Mouse (Mus musculus): ENCODE measurements around the gene Ccdc85b.

Gene Ccdc85b

DNA sequence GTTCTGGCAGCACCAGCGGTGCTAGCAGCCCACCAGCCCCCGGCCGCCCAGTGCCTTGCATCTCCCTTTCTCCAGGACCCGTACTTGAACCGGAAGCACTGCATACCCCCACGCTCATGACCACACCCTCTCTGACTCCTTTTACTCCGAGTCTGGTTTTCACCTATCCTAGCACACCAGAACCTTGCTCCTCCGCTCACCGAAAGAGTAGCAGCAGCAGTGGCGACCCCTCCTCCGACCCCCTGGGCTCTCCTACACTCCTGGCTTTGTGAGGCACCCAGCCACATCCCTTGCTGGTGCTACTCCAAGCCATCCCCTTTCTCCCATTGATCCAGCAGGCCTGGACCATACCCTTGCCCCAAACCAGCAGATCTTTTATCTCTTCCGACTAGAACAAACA, 2.7 kb downstream of the Ccdc85b start:
- no peak for DNase-seq

DNA sequence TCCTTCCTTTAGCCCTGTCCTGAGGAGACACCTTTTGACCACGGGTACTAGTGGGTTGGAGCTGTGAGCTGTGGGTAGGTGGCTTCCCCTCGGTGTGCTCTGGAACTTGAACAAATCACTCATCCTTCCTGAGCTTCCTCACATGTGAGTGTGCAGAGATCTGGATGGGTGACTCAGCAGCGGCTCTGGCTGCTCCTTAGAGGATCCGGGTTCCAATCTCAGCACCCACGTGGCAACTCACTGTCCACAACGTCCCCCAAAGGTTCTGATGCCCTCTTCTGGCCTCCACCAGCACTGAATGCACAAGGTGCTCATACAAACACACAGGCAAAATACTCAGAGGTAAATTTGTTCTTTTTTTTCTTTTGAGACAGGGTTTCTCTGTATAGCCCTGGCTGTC, 5.9 kb downstream of the Ccdc85b start:
- DNase-seq: no peak

DNA sequence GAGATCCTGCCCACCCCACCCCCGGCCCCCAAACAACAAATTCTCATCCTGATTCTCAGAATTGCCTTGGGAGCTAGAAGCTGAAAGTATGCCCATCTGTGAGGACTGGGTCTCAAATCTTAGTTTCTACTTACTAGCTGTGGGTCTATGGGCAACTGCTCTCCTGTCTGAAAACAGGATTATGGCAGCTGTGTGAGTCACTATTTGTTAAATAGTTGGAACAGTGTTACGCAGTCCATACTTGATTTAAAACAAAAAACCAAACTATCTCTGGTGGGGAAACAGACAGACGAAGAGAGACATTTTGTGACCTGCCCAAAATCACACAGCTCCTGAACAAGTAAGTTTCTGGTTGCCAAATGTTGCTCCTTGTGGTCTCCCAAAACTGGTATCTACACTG, 8.0 kb downstream of the Ccdc85b start:
- DNase-seq: no peak

DNA sequence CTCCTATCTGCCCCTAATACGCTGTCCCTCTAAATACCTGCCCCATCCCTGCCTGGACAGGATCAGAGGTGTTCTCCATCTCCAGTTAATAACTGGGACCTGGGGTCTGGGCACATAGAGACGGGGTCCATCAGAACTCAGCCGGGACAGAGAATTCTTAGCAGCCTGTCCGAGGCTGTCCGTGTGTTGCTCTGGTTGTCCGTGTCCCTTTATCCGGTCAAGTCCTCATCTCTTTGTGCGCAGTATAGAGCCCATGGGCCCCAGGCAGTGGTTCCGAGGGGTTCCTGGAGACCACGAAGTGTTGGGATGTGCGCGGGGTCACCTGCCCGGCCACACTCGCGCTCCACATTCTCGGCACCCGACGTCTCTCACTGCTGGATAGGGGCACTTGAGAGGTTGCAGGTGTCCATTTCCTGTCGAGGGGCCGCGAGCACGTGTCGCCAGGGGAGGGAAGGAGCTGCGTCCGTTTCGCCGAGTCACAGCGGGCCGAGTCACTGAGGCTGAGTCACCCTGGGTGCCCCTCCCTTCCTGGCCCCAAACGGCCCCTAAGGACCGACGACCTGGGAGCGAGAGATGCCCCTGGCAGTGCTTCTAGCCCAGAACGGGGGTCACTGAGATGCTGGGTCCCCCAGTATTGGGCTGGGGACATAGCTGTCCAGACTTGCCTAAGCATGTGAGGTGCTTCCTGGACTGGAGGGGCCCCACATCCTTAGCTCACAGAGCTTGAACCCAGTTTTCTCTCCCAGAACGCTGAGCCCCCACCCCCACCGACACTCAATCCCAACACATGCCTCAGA, 9.1 kb downstream of the Ccdc85b start:
- DNase-seq: peak in 1 of 2 experiments; percentile 17

DNA sequence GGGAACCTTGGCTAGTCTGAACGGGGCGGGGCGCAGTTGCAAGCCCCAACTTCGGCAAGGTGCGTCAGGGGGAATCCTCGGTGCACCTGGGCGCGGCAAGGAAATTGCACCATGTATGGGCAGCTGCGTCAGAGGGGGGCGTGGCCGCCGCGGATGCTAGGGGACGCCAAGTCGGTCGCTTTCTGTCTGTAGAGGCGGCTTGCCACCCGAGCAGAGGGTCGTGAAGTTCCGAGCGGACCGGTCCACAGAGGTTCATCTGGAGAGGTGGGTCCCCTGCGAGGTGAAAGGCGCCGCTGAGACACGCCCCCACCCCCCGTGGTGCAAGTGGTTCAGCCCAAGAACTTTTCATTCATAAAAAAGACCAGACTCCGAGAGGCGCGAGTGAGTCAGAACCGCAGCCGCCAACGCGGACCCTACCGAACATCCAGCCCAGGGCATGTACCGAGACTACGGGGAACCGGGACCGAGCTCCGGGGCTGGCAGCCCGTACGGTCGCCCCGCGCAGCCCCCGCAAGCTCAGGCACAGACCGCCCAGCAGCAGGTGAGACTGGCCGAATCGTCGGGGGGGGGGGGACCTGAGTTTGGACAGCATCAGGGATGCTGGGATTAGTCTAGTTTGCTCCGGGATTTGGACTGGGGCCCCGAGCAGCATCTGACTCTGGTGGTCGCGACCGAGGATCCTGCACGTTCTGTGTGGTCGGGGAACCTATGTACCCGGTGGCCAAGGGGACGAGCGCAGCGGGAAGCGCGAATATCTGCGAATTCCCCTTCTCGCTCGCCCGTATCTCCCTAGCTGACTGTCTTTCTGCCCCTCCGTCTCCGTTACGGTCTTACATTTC, 10.0 kb downstream of the Ccdc85b start, which contains the start of gene Fosl1:
TSS of gene Fosl1 (plus strand) at position 33 of the 839 bp plus-strand sequence.
- peak; percentile 84 to 86 for DNase-seq

DNA sequence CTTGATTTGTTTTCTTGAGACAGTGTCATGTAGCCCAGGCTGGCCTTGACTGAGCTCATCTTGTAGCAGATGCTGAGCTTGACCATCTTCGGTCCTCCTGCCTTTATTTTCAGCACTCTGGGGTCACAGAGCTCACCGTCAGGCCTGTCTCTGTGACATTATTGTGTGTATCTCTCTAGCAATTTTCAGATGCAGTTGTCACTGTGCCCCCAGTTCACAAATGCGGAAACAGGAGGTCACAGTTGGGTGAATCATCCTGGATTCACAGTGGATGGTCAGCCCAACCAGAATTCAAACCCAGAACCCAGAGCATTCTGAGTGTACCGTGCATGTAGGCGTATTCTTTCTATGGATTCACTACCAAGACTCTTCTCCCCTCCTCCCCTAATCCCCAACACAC, 11.9 kb downstream of the Ccdc85b start:
- no peak for DNase-seq

DNA sequence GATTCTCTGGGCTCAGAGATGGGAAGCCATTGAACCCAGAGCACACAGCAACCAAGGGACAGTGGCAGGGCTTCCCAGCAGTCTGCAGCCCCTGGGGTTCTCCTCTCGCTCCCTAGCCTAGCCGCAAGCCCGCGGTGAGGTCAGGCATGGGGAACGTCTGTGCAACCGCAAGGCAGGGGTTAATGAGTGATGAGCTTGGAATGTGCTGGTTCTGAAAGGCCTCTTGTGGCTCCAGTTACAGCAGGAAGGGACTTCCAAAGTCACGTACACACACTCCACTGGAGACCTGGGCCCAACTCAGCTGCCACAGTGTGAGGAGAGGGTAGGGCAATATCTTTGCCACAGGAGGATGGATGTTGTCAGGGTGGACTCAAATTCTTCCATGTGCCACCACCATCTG, 12.7 kb downstream of the Ccdc85b start:
- DNase-seq: no peak

DNA sequence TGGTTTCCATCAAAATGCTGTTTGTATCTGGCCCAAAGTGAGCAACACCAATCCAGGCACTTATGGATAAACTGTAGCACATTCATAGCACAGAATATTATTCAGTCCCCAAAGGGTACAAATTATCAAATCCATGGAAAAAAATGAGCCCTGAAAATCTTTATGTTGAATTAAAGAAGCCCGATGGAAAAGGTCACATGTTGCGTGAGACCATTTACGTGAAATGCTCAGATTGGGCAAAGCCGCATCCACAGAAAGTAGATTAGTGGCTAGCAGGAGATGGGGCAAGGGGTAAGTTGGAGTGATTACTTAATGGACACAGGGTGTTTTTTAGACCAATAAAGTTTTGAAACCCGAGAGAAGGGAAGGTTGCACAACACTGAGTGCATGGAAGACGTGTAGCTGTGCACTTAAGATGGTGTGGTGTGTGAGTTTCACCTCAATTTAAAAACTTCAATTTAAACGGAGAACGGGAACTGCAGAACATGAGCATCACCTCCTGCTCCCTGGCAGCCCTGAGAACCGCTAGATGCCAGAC, 13.3 kb downstream of the Ccdc85b start:
- DNase-seq: no peak

DNA sequence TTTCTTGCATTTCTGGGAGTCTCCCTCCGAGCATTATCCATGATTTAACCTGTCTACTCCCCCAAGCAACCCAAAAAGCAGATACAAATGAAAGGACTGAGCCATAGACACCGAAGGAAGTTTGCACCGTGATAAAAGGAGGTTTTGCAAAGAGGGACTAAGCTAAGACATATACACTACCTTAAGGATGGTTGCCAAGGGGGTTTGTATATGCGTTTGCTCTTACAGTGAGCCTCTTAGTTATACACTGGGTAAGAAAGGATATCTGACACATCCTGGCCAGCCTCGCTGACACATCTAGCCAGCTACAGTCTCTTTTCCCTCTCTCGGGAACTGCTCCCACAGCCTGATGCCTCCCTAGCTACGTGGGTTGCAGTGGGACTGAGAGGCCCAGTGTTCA, 23.7 kb downstream of the Ccdc85b start:
- DNase-seq: no peak

DNA sequence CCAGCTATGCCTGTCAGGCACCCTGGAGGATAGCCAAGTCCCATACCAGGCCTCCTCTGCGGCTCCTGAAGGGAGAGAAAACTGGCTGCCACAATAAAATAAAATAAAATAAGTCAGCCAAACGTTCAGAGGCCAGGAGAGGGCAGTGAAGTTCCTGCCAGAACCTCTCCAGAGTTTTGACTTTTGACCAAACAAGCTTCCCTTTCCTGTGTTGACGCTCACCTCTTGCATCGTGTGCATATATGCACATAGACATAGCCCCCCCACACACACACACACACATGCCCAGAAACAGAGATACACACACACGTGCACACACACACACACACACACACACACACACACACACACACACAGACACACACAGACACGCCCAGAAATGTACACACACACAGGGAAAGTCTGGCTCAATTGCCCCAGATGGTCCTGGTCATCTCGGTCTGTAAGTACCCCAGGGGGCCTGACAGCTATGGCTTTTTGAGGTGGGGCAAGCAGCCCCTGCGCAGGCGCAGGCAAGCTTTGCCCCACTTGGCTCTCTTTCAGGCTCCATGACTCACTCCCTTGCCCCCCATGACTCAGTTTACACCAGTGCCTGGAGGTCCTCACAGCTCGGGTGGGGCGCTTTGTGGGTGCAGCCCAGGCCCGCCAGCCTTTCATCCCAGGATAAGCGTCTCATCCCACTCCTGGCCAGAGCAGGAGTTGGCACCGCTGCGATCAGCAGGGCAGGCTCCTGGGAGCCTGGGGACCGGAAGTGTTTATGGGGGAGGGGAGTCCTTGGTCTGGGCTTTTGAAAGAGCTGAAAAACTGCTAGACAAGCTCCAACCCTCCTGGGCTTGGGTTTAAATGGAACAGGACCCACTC, 24.5 kb downstream of the Ccdc85b start:
- DNase-seq: peak; percentile 61 to 67

DNA sequence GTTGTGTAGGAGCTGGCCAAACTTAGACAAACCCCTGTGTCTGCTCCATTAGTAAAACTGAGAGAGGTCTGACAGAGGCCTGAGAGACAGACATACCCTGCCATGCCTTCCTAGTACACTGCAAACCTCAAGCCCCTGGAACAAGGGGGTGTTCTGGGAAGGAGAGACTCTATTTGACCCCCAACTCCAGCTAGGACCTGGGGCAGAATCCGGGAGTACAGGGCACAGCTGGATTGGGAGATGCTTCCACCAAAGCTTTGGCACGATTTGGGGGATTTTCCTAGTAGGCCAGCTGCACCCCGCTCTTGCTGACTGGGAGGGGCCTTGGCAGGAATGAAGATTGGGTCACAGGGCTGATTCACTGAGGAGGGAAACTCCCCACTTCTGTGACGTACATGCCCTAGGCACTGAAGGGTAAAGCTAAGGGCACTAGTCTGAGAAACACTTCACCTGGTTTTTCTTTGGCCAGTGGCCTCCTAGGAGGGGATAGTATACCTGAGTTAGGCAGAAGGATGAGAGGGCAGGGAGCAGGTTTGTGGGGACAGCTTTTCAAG, 25.7 kb downstream of the Ccdc85b start:
- no peak for DNase-seq

DNA sequence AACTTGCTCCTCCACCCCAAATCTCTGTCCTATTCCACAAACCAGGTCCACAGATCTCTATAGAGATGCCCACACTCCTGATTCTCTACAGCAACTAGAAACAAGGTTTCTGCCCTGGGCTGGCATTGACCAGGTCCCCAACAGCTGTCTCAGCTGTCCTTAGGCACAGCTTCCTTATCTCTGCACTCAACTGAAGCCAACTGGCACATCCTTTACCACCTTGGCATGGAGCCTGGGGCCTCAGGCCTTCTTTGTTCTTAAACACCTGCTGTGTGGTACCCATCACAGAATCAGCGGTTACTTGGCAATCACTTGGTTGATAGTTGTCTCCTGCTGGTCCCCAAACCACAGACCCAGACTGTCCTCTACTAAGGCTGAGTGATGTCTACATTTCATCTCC, 27.3 kb downstream of the Ccdc85b start:
- peak; percentile 60 to 66 for DNase-seq

DNA sequence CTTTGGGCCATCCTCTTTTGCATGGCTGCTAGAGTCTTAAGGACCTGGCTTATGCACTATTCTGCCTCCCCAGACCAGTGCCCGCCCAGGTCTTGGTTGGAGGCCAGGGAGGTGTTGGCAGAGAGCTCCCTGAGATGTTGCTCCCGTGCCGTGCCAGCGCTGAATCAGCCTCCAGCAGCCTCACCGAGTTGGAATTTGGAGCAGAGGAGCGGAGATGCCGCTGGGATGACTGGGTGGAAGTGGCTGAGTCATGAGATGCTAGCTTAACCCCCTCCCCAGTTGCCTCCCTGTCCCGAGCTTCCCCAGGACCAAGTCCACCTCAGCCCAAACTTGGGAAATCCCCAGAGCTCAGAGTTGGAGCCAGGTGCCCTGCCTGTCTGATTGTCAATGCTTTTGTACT, 27.9 kb downstream of the Ccdc85b start:
- peak; percentile 80 to 85 for DNase-seq

DNA sequence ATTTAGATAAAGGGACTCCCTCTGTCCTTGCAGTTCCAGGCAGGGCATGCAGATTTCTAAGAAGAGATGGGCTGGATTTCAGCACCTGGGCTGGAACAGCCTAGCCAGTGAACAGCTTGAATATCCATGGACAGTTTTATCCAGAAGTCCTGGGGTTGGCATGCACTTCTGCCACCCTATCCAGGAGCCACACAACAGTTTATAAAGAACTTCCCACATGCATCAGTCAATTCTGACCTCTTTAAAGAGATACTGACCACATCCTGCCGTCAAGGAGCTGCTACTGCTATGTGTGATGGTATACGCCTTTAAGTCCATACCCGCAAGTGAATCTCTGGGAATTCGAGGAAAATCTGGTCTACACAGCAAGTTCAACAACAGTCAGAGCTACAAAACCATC, 28.5 kb downstream of the Ccdc85b start:
- no peak for DNase-seq

DNA sequence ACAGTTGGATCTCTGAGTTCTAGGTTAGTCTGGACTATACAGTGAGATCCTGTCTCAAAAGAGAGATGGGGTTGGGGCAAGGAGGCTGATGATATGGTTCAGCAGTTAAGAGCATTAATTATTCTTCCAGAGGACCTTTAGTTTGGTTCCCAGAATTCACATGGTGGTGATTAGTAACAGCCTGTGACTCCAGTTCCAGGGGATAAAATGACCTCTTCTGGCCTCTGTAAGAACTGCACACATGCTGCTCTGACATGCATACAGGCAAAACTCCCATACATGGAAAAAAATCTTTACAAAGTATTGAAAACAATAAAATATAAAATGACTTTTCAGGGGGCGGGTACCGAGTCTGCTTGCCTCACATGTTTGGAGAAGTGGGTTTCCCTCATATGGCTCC, 29.6 kb downstream of the Ccdc85b start:
- DNase-seq: peak; percentile 48 to 60

DNA sequence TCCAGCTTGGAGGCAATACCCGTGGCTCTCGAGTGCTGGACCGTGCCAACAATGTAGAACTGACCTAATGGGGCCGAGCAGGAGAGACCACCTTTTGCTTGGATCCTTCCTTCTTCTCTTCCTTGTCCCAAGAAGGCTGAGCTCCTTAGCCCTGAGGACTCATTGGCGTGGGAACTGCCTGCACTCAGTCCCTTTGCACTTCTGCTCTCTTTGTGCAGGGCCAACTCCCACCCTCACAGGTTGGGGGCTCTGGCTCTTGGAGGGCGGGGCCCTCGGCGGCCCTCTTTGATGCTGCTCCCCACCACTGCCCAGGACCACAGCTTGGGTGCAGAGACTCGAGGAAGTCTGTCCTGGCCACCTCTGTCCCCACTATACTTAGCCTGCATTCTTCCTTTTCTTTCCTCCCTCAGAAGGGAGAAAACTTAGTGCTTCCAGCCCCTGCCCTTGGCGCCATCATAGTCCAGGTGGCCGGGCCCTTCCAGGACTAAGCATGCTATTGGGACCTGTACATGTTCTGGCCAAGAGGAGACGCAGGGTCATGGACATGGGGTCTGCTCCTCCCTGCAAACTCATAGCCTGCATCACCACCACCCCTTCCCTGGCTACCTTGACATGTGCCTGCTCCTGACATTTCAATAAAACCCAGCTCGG, 30.9 kb downstream of the Ccdc85b start:
- no peak for DNase-seq

DNA sequence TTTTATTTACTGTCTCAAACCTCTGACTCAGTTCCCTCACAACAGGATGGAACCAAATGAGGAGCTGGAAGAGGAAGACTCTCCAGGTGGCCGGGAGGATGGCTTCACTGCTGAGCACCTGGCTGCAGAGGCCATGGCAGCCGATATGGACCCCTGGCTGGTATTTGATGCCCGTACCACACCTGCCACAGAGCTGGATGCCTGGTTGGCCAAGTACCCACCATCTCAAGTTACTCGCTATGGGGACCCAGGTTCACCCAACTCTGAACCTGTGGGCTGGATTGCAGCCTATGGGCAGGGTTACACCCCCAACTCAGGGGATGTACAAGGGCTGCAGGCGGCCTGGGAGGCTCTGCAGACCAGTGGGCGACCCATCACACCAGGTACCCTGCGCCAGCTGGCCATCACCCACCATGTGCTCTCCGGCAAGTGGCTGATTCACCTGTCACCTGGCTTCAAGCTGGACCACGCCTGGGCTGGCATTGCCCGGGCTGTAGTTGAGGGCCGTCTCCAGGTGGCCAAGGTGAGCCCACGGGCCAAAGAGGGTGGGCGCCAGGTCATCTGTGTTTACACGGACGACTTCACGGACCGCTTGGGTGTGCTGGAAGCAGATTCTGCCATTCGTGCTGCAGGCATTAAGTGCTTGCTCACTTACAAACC, 31.7 kb downstream of the Ccdc85b start:
- DNase-seq: peak; percentile 46 to 47

DNA sequence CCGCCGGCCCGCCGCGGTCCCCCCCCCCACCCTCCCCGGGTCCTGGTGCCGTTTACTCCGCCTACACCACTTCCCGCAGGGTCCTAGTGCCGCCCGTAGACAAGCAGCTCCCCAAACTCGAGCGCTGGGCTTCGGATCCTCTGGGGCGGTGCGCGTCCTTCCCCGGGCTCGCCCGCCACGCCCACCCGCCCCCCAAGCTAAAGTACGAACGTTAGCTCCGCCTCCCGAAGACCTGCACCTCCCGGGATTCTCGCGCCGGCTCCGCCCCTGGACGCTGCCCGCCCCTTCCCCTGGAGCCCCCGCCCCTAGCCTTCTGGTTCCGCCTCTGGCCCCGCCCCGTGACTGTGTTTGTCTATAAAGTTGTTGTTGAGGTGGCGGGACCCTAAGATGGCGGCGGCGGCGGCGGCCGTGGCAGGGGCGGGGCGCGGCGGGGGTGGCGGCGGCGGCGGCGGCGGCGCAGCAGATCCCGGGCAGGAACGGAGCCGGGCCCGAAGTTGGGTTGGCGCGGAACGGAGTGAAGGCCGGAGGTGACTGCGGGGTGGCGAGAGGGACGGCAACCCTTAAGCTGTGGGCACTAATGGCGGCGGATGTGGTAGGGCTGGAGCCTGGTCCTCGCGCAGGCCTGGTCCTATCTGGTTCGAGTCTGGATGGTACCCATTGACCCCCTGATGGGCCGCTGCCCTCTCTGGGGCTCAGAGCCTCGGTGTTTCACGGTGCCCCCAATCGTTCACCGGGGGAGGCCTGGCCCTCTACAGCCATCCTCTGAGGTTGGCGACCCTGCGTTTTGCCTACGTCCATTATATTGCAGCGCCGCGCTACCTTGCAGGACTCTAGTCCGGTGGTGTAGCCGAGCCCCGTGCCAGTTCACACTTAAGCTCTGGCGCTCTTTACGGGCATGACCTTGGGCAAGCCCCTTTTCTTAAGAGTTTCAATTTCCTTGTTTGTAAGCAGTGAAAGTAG, 32.6 kb downstream of the Ccdc85b start, which contains the start of the genes Drap1 and AI837181:
TSS of gene Drap1 (minus strand) at position 198 of the 960 bp plus-strand sequence.
TSS of gene AI837181 (plus strand) at position 363 of the 960 bp plus-strand sequence.
- peak; percentile 99 for DNase-seq

DNA sequence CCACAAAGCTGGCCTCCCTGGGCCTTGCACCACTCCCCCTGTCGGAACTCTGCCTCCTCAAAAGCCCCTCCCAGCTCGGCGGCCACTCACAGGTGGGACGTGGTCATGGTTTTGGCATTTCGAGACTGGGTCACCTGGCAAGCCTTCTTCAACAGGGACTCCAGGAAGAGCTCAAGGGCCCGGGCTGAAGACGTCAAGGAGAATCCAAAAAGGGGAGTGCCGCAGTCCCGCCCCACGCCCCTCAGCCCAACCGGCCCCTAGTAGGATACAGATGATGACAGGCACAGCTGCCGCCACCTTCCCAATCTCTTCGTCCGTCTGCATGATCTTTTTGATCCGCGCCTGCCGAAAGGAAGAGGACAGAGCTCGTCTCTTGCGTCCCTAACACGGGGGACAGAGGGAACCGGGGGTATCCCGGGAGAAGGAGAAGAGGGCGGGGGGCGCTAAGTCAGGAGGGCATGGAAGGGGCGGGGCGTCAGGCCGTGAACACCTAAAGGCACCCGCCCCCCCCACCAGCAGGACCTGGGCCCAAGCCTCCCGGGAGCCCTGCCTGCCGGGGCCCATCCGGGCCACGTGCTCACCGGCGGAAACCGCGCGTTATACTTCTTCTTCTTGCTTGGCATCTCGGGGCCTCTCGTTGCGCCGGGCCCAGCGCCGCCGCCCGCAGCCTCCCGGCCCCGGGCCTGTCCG, 33.5 kb downstream of the Ccdc85b start:
- peak; percentile 86 for DNase-seq

All from cerebellum, postnatal 10 days (tissue).